Mouse (Mus musculus) ES-E14 (cell line): ENCODE measurements around the gene 1700020N01Rik.

Source experiments
- CHD2 ChIP-seq: IDR thresholded peaks from 2 replicates; pipeline ENCODE4 v1.6.1; 2014; ENCODE audit warnings: mild to moderate bottlenecking, low read depth, low read length, inconsistent platforms
- HCFC1 ChIP-seq: IDR thresholded peaks from 2 replicates; pipeline ENCODE4 v1.6.1; 2012; ENCODE audit warnings: low read length, inconsistent platforms, borderline replicate concordance; ENCODE audit not compliant: insufficient read depth
- ZC3H11A ChIP-seq: IDR thresholded peaks from 2 replicates; pipeline ENCODE4 v1.6.1; 2012; ENCODE audit warnings: low read depth, mild to moderate bottlenecking, inconsistent platforms, low read length, borderline replicate concordance

GRCm38 (mm10) chr10:21587041-21587440 is 5.9 kb upstream of the 1700020N01Rik start:
- no peak for TF ChIP-seq CHD2
- TF ChIP-seq HCFC1, result no peak
- no peak for TF ChIP-seq ZC3H11A
